Mouse (Mus musculus) olfactory bulb, adult 2 months (tissue): ENCODE results near the gene Pcnx2.

Source experiments
- CTCF ChIP-seq: fragments of 200-500 bp; IDR thresholded peaks from 2 replicates; pipeline ENCODE4 v1.5.1; 2012; ENCODE audit warnings: low read depth, mild to moderate bottlenecking, low read length, moderate library complexity; ENCODE audit not compliant: insufficient read depth
- POLR2A ChIP-seq: fragments of 200-500 bp; IDR thresholded peaks from 2 replicates; pipeline ENCODE4 v1.6.1; 2012; ENCODE audit warnings: mild to moderate bottlenecking, low read depth, low read length, moderate library complexity; ENCODE audit not compliant: insufficient read depth

GRCm38 (mm10) chr8:125866125-125866524, 32.0 kb downstream of the Pcnx2 start:
- TF ChIP-seq CTCF (no peak), POLR2A (no peak)
